Mouse (Mus musculus) hindbrain, embryonic 15.5 days (tissue): ENCODE measurements at regions not wholly inside any gene's neighbourhood (a gene's known extent, or its start where the extent isn't known, plus 50 kb on each side); places are given as distances from the start of the nearest gene placed in this dataset.

ENCODE experiments used
- ATAC-seq: fragments of 200-750 bp; cut with Nextera tagmentation; 2 replicates; pipeline ENCODE4 v1.8.0; 2017; ENCODE audit warnings: low read depth, moderate number of reproducible peaks, moderate TSS enrichment; ENCODE audit not compliant: low FRiP score
- H3K27ac ChIP-seq: fragments of 300-500 bp; sonication (generic); replicated peaks from 2 replicates; pipeline ENCODE4 v1.5.1; 2015; ENCODE audit warnings: mild to moderate bottlenecking, inconsistent platforms
- H3K27me3 ChIP-seq: fragments of 300-500 bp; sonication (generic); 2 replicates; pipeline ENCODE4 v1.6.1; 2015; ENCODE audit warnings: control low read depth, inconsistent platforms
- H3K36me3 ChIP-seq: fragments of 300-500 bp; sonication (generic); 2 replicates; pipeline ENCODE4 v1.6.1; 2015; ENCODE audit warnings: control low read depth, inconsistent platforms
- H3K4me1 ChIP-seq: fragments of 300-500 bp; sonication (generic); replicated peaks from 2 replicates; pipeline ENCODE4 v1.6.1; 2015; ENCODE audit warnings: control low read depth, inconsistent platforms
- H3K4me2 ChIP-seq: fragments of 300-500 bp; sonication (generic); 2 replicates; pipeline ENCODE4 v1.6.1; 2015; ENCODE audit warnings: moderate library complexity, mild to moderate bottlenecking, inconsistent platforms
- H3K4me3 ChIP-seq: fragments of 300-500 bp; sonication (generic); 2 replicates; pipeline ENCODE4 v1.5.1; 2015; ENCODE audit warnings: mild to moderate bottlenecking, inconsistent platforms
- H3K9ac ChIP-seq: fragments of 300-500 bp; sonication (generic); 2 replicates; pipeline ENCODE4 v1.6.1; 2015; ENCODE audit warnings: inconsistent platforms
- H3K9me3 ChIP-seq: fragments of 300-500 bp; sonication (generic); 2 replicates; pipeline ENCODE4 v1.6.1; 2016; ENCODE audit warnings: control low read depth, inconsistent platforms
- WGBS: fragments of 180-500 bp; shearing (Covaris S2); methylation state at CpG from one replicate; pipeline ENCODE4 v1.1.7; 2015; 5-methylcytosine and 5-hydroxymethylcytosine counted together

DNA sequence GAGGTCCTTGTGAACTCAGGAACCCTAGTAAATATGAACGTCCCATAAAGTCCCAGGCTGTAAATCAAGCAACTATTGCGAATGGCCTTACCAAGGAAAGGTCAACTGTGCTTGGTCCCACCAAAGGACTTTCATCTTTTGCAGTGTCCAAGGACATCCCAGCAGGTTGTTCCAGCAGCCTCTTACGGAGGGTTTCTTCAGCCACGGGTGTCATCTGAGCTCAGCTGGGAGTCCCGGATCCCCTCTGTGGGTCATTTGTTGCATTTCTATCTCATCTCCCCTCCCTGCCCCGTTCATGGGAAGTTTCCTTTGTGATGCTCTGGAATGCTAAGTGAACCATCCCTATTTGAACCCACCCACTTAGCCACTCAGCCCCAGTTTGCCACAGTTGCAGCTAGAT, 184.3 kb downstream of the Snx10 start:
- 26% methylated on average over 6 of the region's 6 CpGs for WGBS
- no peaks in the 10 kb centered on the region for H3K27me3 ChIP-seq
- peak overlapping the region; percentile 35 for H3K27ac ChIP-seq
- H3K4me2 ChIP-seq, result no peak overlapping the region
- no peaks in the 10 kb centered on the region for H3K36me3 ChIP-seq
- peaks cover 22% of the 10 kb centered on the region for H3K4me1 ChIP-seq
- H3K9me3 ChIP-seq, result no peaks in the 10 kb centered on the region
- H3K4me3 ChIP-seq, result no peak overlapping the region
- H3K9ac ChIP-seq, result no peak overlapping the region
- no peak for ATAC-seq

DNA sequence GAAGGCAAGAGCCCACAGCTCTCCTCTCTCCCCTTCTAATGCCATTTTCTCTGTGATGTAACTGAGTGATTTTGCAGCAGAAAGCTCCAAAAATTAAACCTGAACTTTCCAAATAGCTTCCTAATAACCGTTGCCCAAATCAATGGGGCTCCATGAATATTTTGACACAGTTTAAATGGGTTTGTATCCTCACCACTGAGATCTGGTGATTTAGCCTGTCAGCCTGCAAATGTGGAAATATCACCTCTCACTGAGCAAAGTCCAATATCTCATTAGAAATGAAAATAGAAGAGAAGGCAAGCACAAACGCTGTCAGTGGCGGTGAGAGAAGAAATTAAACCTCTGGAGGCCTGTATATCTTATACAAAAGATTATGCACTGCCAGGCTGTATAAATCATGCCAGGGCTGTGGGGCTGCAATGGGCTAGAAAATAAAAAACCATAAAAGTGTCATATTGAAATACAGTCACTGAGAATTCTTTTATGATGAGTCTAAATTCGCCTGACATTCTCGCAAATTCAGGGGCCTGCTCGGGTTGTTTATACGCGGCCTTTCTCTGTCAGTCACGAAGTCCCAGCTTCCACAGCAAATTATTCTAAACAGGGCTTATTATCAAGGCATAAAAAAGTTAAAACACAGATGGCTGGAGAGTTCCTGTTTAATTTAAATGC, 185.1 kb downstream of the Snx10 start:
- peak overlapping the region; percentile 4; the same call in 1 of the 2 replicates for H3K9ac ChIP-seq
- H3K9me3 ChIP-seq, result no peaks in the 10 kb centered on the region
- WGBS, result 37% methylated on average over 9 of the region's 9 CpGs
- H3K4me1 ChIP-seq, result peaks cover 22% of the 10 kb centered on the region
- no peaks in the 10 kb centered on the region for H3K27me3 ChIP-seq
- H3K4me2 ChIP-seq, result no peak overlapping the region
- no peaks in the 10 kb centered on the region for H3K36me3 ChIP-seq
- peak; percentile 34; the same call in 1 of the 2 replicates for ATAC-seq
- H3K4me3 ChIP-seq, result no peak overlapping the region
- H3K27ac ChIP-seq, result peak overlapping the region; percentile 35

GRCm38 (mm10) chr6:51709340-51710067, 185.8 kb downstream of the Snx10 start:
- H3K36me3 ChIP-seq, result no peaks in the 10 kb centered on the region
- H3K9ac ChIP-seq, result no peak overlapping the region
- no peaks in the 10 kb centered on the region for H3K27me3 ChIP-seq
- no peak overlapping the region for H3K4me3 ChIP-seq
- H3K27ac ChIP-seq, result peak overlapping the region; percentile 35
- ATAC-seq, result no peak
- no peak overlapping the region for H3K4me2 ChIP-seq
- 39% methylated on average over 11 of the region's 11 CpGs for WGBS
- H3K4me1 ChIP-seq, result peaks cover 22% of the 10 kb centered on the region
- H3K9me3 ChIP-seq, result no peaks in the 10 kb centered on the region

DNA sequence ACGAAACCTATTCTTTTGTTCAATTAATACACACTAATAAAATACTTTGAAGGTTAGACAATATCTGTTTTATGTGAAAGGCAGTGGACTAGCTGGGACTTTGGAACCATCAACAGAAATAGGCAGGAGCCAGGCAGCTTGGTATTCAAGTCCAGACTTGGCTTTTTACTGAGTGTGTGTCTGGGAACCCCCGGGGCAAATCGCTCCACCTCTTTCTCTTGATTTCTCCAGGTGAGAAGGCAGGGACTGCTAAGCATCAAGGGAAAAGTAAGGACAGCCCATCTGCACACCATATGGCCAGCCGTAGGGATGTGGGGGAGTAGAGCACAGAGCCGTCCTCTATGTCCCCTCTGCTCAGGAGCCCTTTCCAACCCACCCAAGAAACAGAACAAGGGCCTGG, 186.5 kb downstream of the Snx10 start:
- ATAC-seq, result no peak
- no peak overlapping the region for H3K27ac ChIP-seq
- WGBS, result 74% methylated on average over 5 of the region's 5 CpGs
- no peaks in the 10 kb centered on the region for H3K27me3 ChIP-seq
- peaks cover 22% of the 10 kb centered on the region for H3K4me1 ChIP-seq
- no peak overlapping the region for H3K4me3 ChIP-seq
- H3K9me3 ChIP-seq, result no peaks in the 10 kb centered on the region
- no peak overlapping the region for H3K9ac ChIP-seq
- no peaks in the 10 kb centered on the region for H3K36me3 ChIP-seq
- no peak overlapping the region for H3K4me2 ChIP-seq

- no peaks in the 10 kb centered on the region for H3K36me3 ChIP-seq
- no peak overlapping the region for H3K4me3 ChIP-seq
- no peak overlapping the region for H3K9ac ChIP-seq
- peaks cover 22% of the 10 kb centered on the region for H3K4me1 ChIP-seq
- H3K27me3 ChIP-seq, result no peaks in the 10 kb centered on the region
- H3K4me2 ChIP-seq, result no peak overlapping the region
- ATAC-seq, result no peak
- 78% methylated on average over 15 of the region's 15 CpGs for WGBS
- H3K9me3 ChIP-seq, result no peaks in the 10 kb centered on the region
- H3K27ac ChIP-seq, result no peak overlapping the region
Measured at GRCm38 (mm10) chr6:51710926-51711615, 187.4 kb downstream of the Snx10 start.

DNA sequence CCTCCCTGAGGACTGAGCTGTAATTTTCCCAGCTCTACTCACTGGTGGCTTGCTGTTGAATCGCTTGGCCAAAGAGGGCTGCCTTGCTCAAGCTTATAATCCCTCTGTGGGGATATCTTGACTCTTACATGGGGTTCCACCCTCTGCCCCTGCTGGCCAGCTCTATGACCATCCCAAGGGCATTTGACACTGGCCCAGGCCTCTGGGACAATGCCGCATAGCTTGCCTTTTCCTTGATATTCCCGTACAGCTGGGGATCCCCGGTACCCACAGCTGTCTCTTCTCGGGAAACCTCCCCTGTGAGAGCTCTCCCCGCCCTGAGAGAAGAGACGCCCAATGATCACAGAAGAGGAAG, 187.9 kb downstream of the Snx10 start:
- no peaks in the 10 kb centered on the region for H3K9me3 ChIP-seq
- H3K4me2 ChIP-seq, result no peak overlapping the region
- H3K4me1 ChIP-seq, result peaks cover 22% of the 10 kb centered on the region
- H3K9ac ChIP-seq, result no peak overlapping the region
- H3K4me3 ChIP-seq, result no peak overlapping the region
- WGBS, result 77% methylated on average over 7 of the region's 7 CpGs
- no peaks in the 10 kb centered on the region for H3K27me3 ChIP-seq
- no peaks in the 10 kb centered on the region for H3K36me3 ChIP-seq
- ATAC-seq, result no peak
- no peak overlapping the region for H3K27ac ChIP-seq

DNA sequence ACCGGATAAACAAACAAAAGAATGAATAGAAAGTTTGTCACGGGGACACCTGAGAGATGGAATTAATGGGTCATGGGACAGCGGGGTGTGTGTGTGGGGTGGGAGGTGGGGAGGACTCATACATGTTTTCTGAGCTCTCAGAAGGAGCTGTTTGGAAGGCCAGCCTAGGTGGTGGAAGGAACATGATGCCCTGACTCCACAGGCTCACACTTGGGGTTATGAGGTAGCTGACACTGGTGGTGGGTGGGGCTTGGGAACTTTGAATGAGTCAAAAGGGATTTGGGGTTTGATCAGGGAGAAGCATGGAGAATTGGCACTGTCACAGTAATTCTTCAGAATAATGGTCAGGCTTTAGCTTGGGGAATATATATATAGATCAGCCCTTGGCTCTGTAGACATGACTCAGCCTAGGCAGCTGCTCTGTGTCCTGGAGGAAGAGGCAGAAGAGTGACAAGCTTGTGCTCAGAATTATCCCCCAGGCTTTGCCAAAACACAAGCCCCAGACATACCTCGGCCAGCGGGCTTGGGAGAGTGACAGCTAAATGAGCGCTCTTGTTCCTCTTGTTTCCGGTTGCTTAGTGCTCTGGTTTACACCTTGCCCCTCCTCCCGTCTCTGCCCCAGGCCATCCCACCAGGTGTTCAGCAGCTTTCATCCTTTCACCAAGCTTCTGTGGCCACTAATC, 191.6 kb downstream of the Snx10 start:
- Histone ChIP-seq H3K9ac (no peak overlapping the region), H3K27me3 (no peaks in the 10 kb centered on the region), H3K4me3 (no peak overlapping the region), H3K27ac (no peak overlapping the region), H3K36me3 (no peaks in the 10 kb centered on the region), H3K9me3 (no peaks in the 10 kb centered on the region), H3K4me2 (no peak overlapping the region), H3K4me1 (no peaks in the 10 kb centered on the region)
- WGBS, result 44% methylated on average over 8 of the region's 8 CpGs
- ATAC-seq, result no peak

DNA sequence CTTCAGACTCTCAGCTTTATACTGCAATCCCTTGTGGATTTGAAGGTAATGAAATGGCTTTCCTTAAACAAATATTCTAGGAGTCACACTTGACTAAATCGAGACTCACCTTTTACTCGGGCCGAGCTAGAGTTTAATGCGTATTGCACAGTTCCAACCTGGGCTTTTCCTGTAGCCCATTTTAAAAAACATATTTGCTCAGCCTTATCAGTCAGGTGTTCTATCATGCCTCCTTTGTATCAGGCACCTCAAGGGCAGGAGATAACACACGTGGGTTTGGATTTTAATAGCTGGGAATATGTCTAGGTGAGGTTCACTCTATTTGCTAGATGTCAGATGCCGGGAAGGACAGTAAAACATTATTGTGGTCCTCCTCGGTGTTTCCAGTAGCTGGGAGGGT, 193.7 kb downstream of the Snx10 start:
- H3K27me3 ChIP-seq, result no peaks in the 10 kb centered on the region
- 76% methylated on average over 7 of the region's 7 CpGs for WGBS
- H3K36me3 ChIP-seq, result no peaks in the 10 kb centered on the region

GRCm38 (mm10) chr6:51720705-51721104, 197.0 kb downstream of the Snx10 start:
- Histone ChIP-seq H3K4me3 (no peak overlapping the region), H3K36me3 (no peaks in the 10 kb centered on the region), H3K27me3 (no peaks in the 10 kb centered on the region), H3K27ac (no peak overlapping the region), H3K9ac (no peak overlapping the region), H3K4me2 (no peak overlapping the region), H3K9me3 (no peaks in the 10 kb centered on the region), H3K4me1 (no peaks in the 10 kb centered on the region)
- 80% methylated on average over 7 of the region's 7 CpGs for WGBS
- ATAC-seq, result no peak

More for the DNA sequence above, 193.7 kb downstream of the Snx10 start:
- no peak for ATAC-seq
- H3K4me2 ChIP-seq, result no peak overlapping the region
- no peak overlapping the region for H3K4me3 ChIP-seq
- H3K9ac ChIP-seq, result no peak overlapping the region
- no peaks in the 10 kb centered on the region for H3K4me1 ChIP-seq
- H3K9me3 ChIP-seq, result no peaks in the 10 kb centered on the region
- H3K27ac ChIP-seq, result no peak overlapping the region

- H3K27me3 ChIP-seq, result no peaks in the 10 kb centered on the region
- 32% methylated on average over 4 of the region's 4 CpGs for WGBS
- no peak overlapping the region for H3K9ac ChIP-seq
- no peak overlapping the region for H3K4me3 ChIP-seq
- H3K4me1 ChIP-seq, result peaks cover 6% of the 10 kb centered on the region
- ATAC-seq, result no peak
- H3K36me3 ChIP-seq, result no peaks in the 10 kb centered on the region
- H3K4me2 ChIP-seq, result no peak overlapping the region
- H3K27ac ChIP-seq, result no peak overlapping the region
- no peaks in the 10 kb centered on the region for H3K9me3 ChIP-seq
Measured at GRCm38 (mm10) chr6:51723053-51723452, 199.4 kb downstream of the Snx10 start.

GRCm38 (mm10) chr6:51727191-51727590, 203.5 kb downstream of the Snx10 start:
- Histone ChIP-seq H3K4me1 (peaks cover 16% of the 10 kb centered on the region), H3K4me3 (no peak overlapping the region), H3K27me3 (no peaks in the 10 kb centered on the region), H3K27ac (no peak overlapping the region), H3K36me3 (no peaks in the 10 kb centered on the region), H3K4me2 (no peak overlapping the region), H3K9ac (no peak overlapping the region), H3K9me3 (no peaks in the 10 kb centered on the region)
- WGBS, result 63% methylated on average over 8 of the region's 8 CpGs
- no peak for ATAC-seq
